Mouse (Mus musculus): ENCODE measurements around the gene Hc.

Gene Hc

GRCm38 (mm10) chr2:35069124-35069523 lies 7.9 kb upstream of the Hc start:
- no peak for TF ChIP-seq GATA4 (IDR thresholded peaks at IDR 0.05; ENCODE audit: insufficient replicate concordance, low read length)

- no peak for TF ChIP-seq GATA4 (IDR thresholded peaks at IDR 0.05; ENCODE audit: insufficient replicate concordance, low read length)
Observed at GRCm38 (mm10) chr2:35067117-35067516, 5.9 kb upstream of the Hc start.

- no peak for TF ChIP-seq GATA4 (IDR thresholded peaks at IDR 0.05; ENCODE audit: insufficient replicate concordance, low read length)
Observed at GRCm38 (mm10) chr2:35066525-35067082, 5.4 kb upstream of the Hc start.

GRCm38 (mm10) chr2:35063333-35064030 lies 2.2 kb upstream of the Hc start:
- no peak for TF ChIP-seq GATA4 (IDR thresholded peaks at IDR 0.05; ENCODE audit: insufficient replicate concordance, low read length)

- no peak for TF ChIP-seq GATA4 (IDR thresholded peaks at IDR 0.05; ENCODE audit: insufficient replicate concordance, low read length)
Observed at GRCm38 (mm10) chr2:35060897-35061296, 341 bp downstream of the Hc start.

GRCm38 (mm10) chr2:35060256-35060655 lies 982 bp downstream of the Hc start:
- 0 out of 2 replicates have a peak, but pooled peaks have one; percentile 13 for TF ChIP-seq GATA4 (IDR thresholded peaks at IDR 0.05; ENCODE audit: insufficient replicate concordance, low read length)

- TF ChIP-seq GATA4 (IDR thresholded peaks at IDR 0.05; ENCODE audit: insufficient replicate concordance, low read length) = no peak
Observed at GRCm38 (mm10) chr2:35058325-35058724, 2.9 kb downstream of the Hc start.

GRCm38 (mm10) chr2:35057243-35057642 lies 4.0 kb downstream of the Hc start:
- no peak for TF ChIP-seq GATA4 (IDR thresholded peaks at IDR 0.05; ENCODE audit: insufficient replicate concordance, low read length)

- no peak for TF ChIP-seq GATA4 (IDR thresholded peaks at IDR 0.05; ENCODE audit: insufficient replicate concordance, low read length)
Observed at GRCm38 (mm10) chr2:35048851-35049250, 12.4 kb downstream of the Hc start.

- TF ChIP-seq GATA4 (IDR thresholded peaks at IDR 0.05; ENCODE audit: insufficient replicate concordance, low read length) = no peak
Observed at GRCm38 (mm10) chr2:35044956-35045355, 16.3 kb downstream of the Hc start.

GRCm38 (mm10) chr2:35038580-35039375 lies 22.5 kb downstream of the Hc start:
- no peak for TF ChIP-seq GATA4 (IDR thresholded peaks at IDR 0.05; ENCODE audit: insufficient replicate concordance, low read length)

GRCm38 (mm10) chr2:35024646-35025154 lies 36.5 kb downstream of the Hc start:
- no peak for TF ChIP-seq GATA4 (IDR thresholded peaks at IDR 0.05; ENCODE audit: insufficient replicate concordance, low read length)

- no peak for TF ChIP-seq GATA4 (IDR thresholded peaks at IDR 0.05; ENCODE audit: insufficient replicate concordance, low read length)
Observed at GRCm38 (mm10) chr2:35021806-35022205, 39.4 kb downstream of the Hc start.

- TF ChIP-seq GATA4 (IDR thresholded peaks at IDR 0.05; ENCODE audit: insufficient replicate concordance, low read length) = no peak
Observed at GRCm38 (mm10) chr2:35015861-35016260, 45.4 kb downstream of the Hc start.

- no peak for TF ChIP-seq GATA4 (IDR thresholded peaks at IDR 0.05; ENCODE audit: insufficient replicate concordance, low read length)
Observed at GRCm38 (mm10) chr2:35011649-35012048, 49.6 kb downstream of the Hc start.

GRCm38 (mm10) chr2:34998956-34999355 lies 62.3 kb downstream of the Hc start:
- no peak for TF ChIP-seq GATA4 (IDR thresholded peaks at IDR 0.05; ENCODE audit: insufficient replicate concordance, low read length)

Data from liver, adult (tissue).